Mouse (Mus musculus) intestine, postnatal 0 days (tissue): ENCODE measurements around the gene Slc4a2. TPM values are rescaled to one million over a fixed set of nuclear protein-coding genes. Genes with fewer than 3 reads are reported as not detected.
A peak's percentile ranks its signal among the peaks of the same experiment; 100 is the strongest.

Source experiments
- ATAC-seq: fragments of 200-750 bp; cut with Nextera tagmentation; 2 replicates; pipeline ENCODE4 v1.8.0; 2017; ENCODE audit warnings: mild to moderate bottlenecking, moderate TSS enrichment, moderate library complexity
- H3K27ac ChIP-seq: fragments of 300-500 bp; sonication (generic); 2 replicates; pipeline ENCODE4 v1.5.1; 2014; ENCODE audit warnings: mild to moderate bottlenecking, low read depth, low read length, moderate library complexity
- H3K27me3 ChIP-seq: fragments of 300-500 bp; sonication (generic); replicated peaks from 2 replicates; pipeline ENCODE4 v1.6.1; 2014; ENCODE audit warnings: low read length, mixed read lengths; ENCODE audit not compliant: control insufficient read depth, insufficient read depth
- H3K36me3 ChIP-seq: fragments of 300-500 bp; sonication (generic); 2 replicates; pipeline ENCODE4 v1.6.1; 2014; ENCODE audit warnings: mild to moderate bottlenecking, moderate library complexity; ENCODE audit not compliant: control insufficient read depth, insufficient read depth
- H3K4me1 ChIP-seq: fragments of 300-500 bp; sonication (generic); replicated peaks from 2 replicates; pipeline ENCODE4 v1.6.1; 2014; ENCODE audit warnings: antibody characterized with exemption, low read length, mixed read lengths; ENCODE audit not compliant: control insufficient read depth, insufficient read depth
- H3K4me2 ChIP-seq: fragments of 300-500 bp; sonication (generic); replicated peaks from 2 replicates; pipeline ENCODE4 v1.6.1; 2014; ENCODE audit warnings: low read depth, mild to moderate bottlenecking, moderate library complexity
- H3K4me3 ChIP-seq: fragments of 300-500 bp; sonication (generic); 2 replicates; pipeline ENCODE4 v1.5.1; 2014; ENCODE audit warnings: low read depth, low read length
- H3K9ac ChIP-seq: fragments of 300-500 bp; sonication (generic); 2 replicates; pipeline ENCODE4 v1.6.1; 2014; ENCODE audit warnings: mild to moderate bottlenecking, low read depth, low read length
- H3K9me3 ChIP-seq: fragments of 300-500 bp; sonication (generic); 2 replicates; pipeline ENCODE4 v1.6.1; 2016; ENCODE audit warnings: mixed run types; ENCODE audit not compliant: control insufficient read depth
- CTCF ChIP-seq: sonication (generic); IDR thresholded peaks from 2 replicates; pipeline ENCODE4 v1.5.1; 2016; ENCODE audit warnings: low read depth, mild to moderate bottlenecking, control low read depth, antibody characterized with exemption, moderate library complexity
- WGBS: fragments of 180-500 bp; shearing (Covaris S2); extraction: QIAGEN DNeasy Blood & Tissue Kit; methylation state at CpG from one replicate; pipeline ENCODE4 v1.1.7; 2014; 5-methylcytosine and 5-hydroxymethylcytosine counted together
- polyA plus RNA-seq: library from polyadenylated mRNA; unstranded; fragments of >200 nt; fragmentation: Nextera tagmentation; extraction: Ambion mirVana; gene quantifications from 2 replicates; pipeline ENCODE4 v1.2.1, GENCODE M21; 2015

Gene Slc4a2
- polyA plus RNA-seq, 1 experiment from 2014 or later = 29.9 TPM

GRCm38 (mm10) chr5:24444746-24445427, 21.2 kb downstream of the Slc4a2 start, which contains the start of gene Fastk:
TSS of gene Fastk (minus strand) at chr5:24445287.
- H3K9me3 ChIP-seq = no peaks in the 10 kb centered on the region
- 0 out of 2 replicates have a peak, but pooled peaks cover 12% of the 10 kb centered on the region for H3K4me1 ChIP-seq
- H3K27ac ChIP-seq = peak within 1 kb of the TSS; percentile 78
- peaks cover 37% of the 10 kb centered on the region for H3K36me3 ChIP-seq
- peak within 1 kb of the TSS; percentile 70 for H3K9ac ChIP-seq
- ATAC-seq = peak; percentile 82
- under 1% methylated on average over 57 of the region's 60 CpGs for WGBS
- peak within 1 kb of the TSS; percentile 90 for H3K4me2 ChIP-seq
- no peaks in the 10 kb centered on the region for H3K27me3 ChIP-seq
- H3K4me3 ChIP-seq = peak within 1 kb of the TSS; percentile 62
- TF ChIP-seq CTCF = no peak

GRCm38 (mm10) chr5:24445428-24446080, 21.9 kb downstream of the Slc4a2 start:
- peak overlapping the region; percentile 62 for H3K4me3 ChIP-seq
- peak overlapping the region; percentile 78; the same call in 1 of the 2 replicates for H3K27ac ChIP-seq
- 0 out of 2 replicates have a peak, but pooled peaks cover 12% of the 10 kb centered on the region for H3K4me1 ChIP-seq
- ATAC-seq = peak; percentile 0; the same call in 1 of the 2 replicates
- WGBS = 59% methylated on average over 20 of the region's 20 CpGs
- no peaks in the 10 kb centered on the region for H3K9me3 ChIP-seq
- peak overlapping the region; percentile 90 for H3K4me2 ChIP-seq
- H3K36me3 ChIP-seq = peaks cover 30% of the 10 kb centered on the region
- peak; percentile 30; the same call in 1 of the 2 replicates for TF ChIP-seq CTCF
- H3K9ac ChIP-seq = peak overlapping the region; percentile 70
- H3K27me3 ChIP-seq = no peaks in the 10 kb centered on the region

DNA sequence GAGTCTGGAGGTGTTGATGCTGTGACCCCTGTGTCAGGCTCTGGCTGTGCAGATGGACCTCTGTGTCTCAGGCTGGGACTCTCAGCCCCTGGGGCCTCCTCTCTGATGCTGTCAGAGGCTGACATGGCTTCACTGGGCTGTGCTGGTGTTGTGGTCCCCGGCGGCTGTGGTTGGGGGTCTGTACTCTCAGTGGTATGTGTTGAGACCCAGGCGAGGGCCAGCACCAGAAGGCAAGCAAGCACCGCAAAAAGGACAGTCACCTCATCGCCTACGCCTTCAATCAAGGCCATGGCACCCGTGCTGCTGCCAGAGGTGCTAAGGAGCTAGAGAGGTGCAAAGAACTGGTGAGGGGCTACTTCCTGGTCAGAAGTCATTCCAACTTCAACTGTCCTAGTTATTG, 23.0 kb downstream of the Slc4a2 start:
- Histone ChIP-seq H3K4me2 (peak overlapping the region; percentile 69; the same call in 1 of the 2 replicates), H3K9me3 (no peaks in the 10 kb centered on the region), H3K4me1 (0 out of 2 replicates have a peak, but pooled peaks cover 17% of the 10 kb centered on the region), H3K27me3 (no peaks in the 10 kb centered on the region), H3K4me3 (no peak overlapping the region), H3K27ac (no peak overlapping the region), H3K36me3 (peaks cover 19% of the 10 kb centered on the region; the same call in 1 of the 2 replicates), H3K9ac (no peak overlapping the region)
- ATAC-seq = no peak
- WGBS = 89% methylated on average over 7 of the region's 7 CpGs
- TF ChIP-seq CTCF = no peak

- Histone ChIP-seq H3K27me3 (no peaks in the 10 kb centered on the region), H3K36me3 (peaks cover 12% of the 10 kb centered on the region; the same call in 1 of the 2 replicates), H3K27ac (no peak within 1 kb of the TSS), H3K9ac (peak within 1 kb of the TSS; percentile 38), H3K4me3 (peak within 1 kb of the TSS; percentile 49), H3K9me3 (no peaks in the 10 kb centered on the region), H3K4me2 (peak within 1 kb of the TSS; percentile 69), H3K4me1 (0 out of 2 replicates have a peak, but pooled peaks cover 17% of the 10 kb centered on the region)
- 2% methylated on average over 34 of the region's 34 CpGs for WGBS
- TF ChIP-seq CTCF = no peak
- ATAC-seq = peak; percentile 69
Measured at GRCm38 (mm10) chr5:24447624-24448298, 24.1 kb downstream of the Slc4a2 start, which contains the start of gene Tmub1. TSS of gene Tmub1 (minus strand) at chr5:24447854.

- Histone ChIP-seq H3K4me3 (peak overlapping the region; percentile 72), H3K27ac (peak overlapping the region; percentile 86), H3K36me3 (no peaks in the 10 kb centered on the region), H3K4me2 (peak overlapping the region; percentile 99), H3K27me3 (no peaks in the 10 kb centered on the region), H3K4me1 (0 out of 2 replicates have a peak, but pooled peaks cover 8% of the 10 kb centered on the region), H3K9ac (peak overlapping the region; percentile 78), H3K9me3 (no peaks in the 10 kb centered on the region)
- peak; percentile 77 for ATAC-seq
- no peak for TF ChIP-seq CTCF
- 7% methylated on average over 23 of the region's 66 CpGs for WGBS
Measured at GRCm38 (mm10) chr5:24451264-24452029, 27.8 kb downstream of the Slc4a2 start.
